Mouse (Mus musculus): ENCODE results near the gene Aarsd1.
A peak's percentile ranks its signal among the peaks of the same experiment; 100 is the strongest.
"Not testable (repeated sequence)": the region's sequence is repeated elsewhere in the genome, so short reads cannot be mapped to it uniquely, and the experiment has no call there.

The Aarsd1 gene

GRCm38 (mm10) chr11:101446860-101447259 lies 29.4 kb upstream of the Aarsd1 start:
- DNase-seq: not testable (repeated sequence)

- DNase-seq: no peak
Observed at GRCm38 (mm10) chr11:101446319-101446718, 28.9 kb upstream of the Aarsd1 start.

GRCm38 (mm10) chr11:101442760-101443159 lies 25.3 kb upstream of the Aarsd1 start:
- no peak for DNase-seq

GRCm38 (mm10) chr11:101442127-101442693 lies 24.8 kb upstream of the Aarsd1 start, which contains the start of gene Rpl27:
Rpl27 (plus strand) TSS chr11:101442298.
- DNase-seq: peak; percentile 85 to 96

GRCm38 (mm10) chr11:101441450-101442126 lies 24.2 kb upstream of the Aarsd1 start:
- not testable (repeated sequence) for DNase-seq

GRCm38 (mm10) chr11:101438006-101438405 lies 20.6 kb upstream of the Aarsd1 start:
- DNase-seq: not testable (repeated sequence)

GRCm38 (mm10) chr11:101436916-101437315 lies 19.5 kb upstream of the Aarsd1 start:
- no peak for DNase-seq

GRCm38 (mm10) chr11:101435831-101436230 lies 18.4 kb upstream of the Aarsd1 start:
- no peak for DNase-seq

GRCm38 (mm10) chr11:101433396-101433795 lies 16.0 kb upstream of the Aarsd1 start:
- DNase-seq: no peak

- no peak for DNase-seq
Observed at GRCm38 (mm10) chr11:101431327-101431726, 13.9 kb upstream of the Aarsd1 start.

- DNase-seq: no peak
Observed at GRCm38 (mm10) chr11:101426165-101426564, 8.8 kb upstream of the Aarsd1 start.

GRCm38 (mm10) chr11:101424925-101425813 lies 7.8 kb upstream of the Aarsd1 start, which contains the start of the genes Rundc1 and Ptges3l:
Rundc1 (plus strand) TSS chr11:101425085.
Ptges3l (minus strand) TSS chr11:101425333.
- DNase-seq: peak; percentile 97 to 99

GRCm38 (mm10) chr11:101424105-101424851 lies 6.9 kb upstream of the Aarsd1 start, which contains the start of gene Gm27029:
Gm27029 (minus strand) TSS chr11:101424796.
- no peak for DNase-seq

GRCm38 (mm10) chr11:101420148-101420547 lies 2.7 kb upstream of the Aarsd1 start:
- no peak for DNase-seq

- no peak for DNase-seq
Observed at GRCm38 (mm10) chr11:101419610-101420009, 2.2 kb upstream of the Aarsd1 start.

GRCm38 (mm10) chr11:101418991-101419390 lies 1.6 kb upstream of the Aarsd1 start:
- DNase-seq: no peak

- no peak for DNase-seq
Observed at GRCm38 (mm10) chr11:101416433-101417100, 848 bp downstream of the Aarsd1 start.

- no peak for DNase-seq
Observed at GRCm38 (mm10) chr11:101415306-101415705, 2.1 kb downstream of the Aarsd1 start.

GRCm38 (mm10) chr11:101395110-101395509 lies 22.3 kb downstream of the Aarsd1 start:
- peak in 1 of 2 experiments; percentile 40 for DNase-seq

GRCm38 (mm10) chr11:101381817-101382216 lies 35.6 kb downstream of the Aarsd1 start:
- DNase-seq: no peak

GRCm38 (mm10) chr11:101378926-101379325 lies 38.5 kb downstream of the Aarsd1 start:
- DNase-seq: no peak

- DNase-seq: not testable (repeated sequence)
Observed at GRCm38 (mm10) chr11:101378196-101378595, 39.2 kb downstream of the Aarsd1 start.

Measured in spleen, adult 18-20 months (tissue).